Mouse (Mus musculus): ENCODE results near the gene Plxna2. TPM values are rescaled to one million over a fixed set of nuclear protein-coding genes. Genes with fewer than 3 reads are reported as not detected.

Plxna2 gene
- total and polyA plus RNA-seq, 2 experiments: 6.7 to 8.6 TPM

- Histone ChIP-seq H3K27ac (replicated peaks; ENCODE audit: insufficient read depth, low read depth, low read length) (no peak overlapping the region), H3K79me2 (ENCODE audit: control insufficient read depth, insufficient read depth, low read length) (no peaks in the 10 kb centered on the region), H3K4me1 (ENCODE audit: control insufficient read depth, insufficient read depth, low read length) (no peaks in the 10 kb centered on the region), H3K36me3 (ENCODE audit: control insufficient read depth, insufficient read depth, low read length) (peaks cover 29% of the 10 kb centered on the region), H3K27me3 (ENCODE audit: control insufficient read depth, insufficient read depth, low read length) (no peaks in the 10 kb centered on the region), H3K4me3 (ENCODE audit: insufficient read depth, low read depth, low read length) (no peak overlapping the region), H3K9ac (ENCODE audit: low read depth, low read length) (no peak overlapping the region)
- no peak for TF ChIP-seq CTCF (IDR thresholded peaks at IDR 0.05; ENCODE audit: low read depth, low read length)
- no peak for TF ChIP-seq POLR2A (IDR thresholded peaks at IDR 0.05; ENCODE audit: extremely low read depth, insufficient read depth, low read length)
- no peak for DNase-seq (ENCODE audit: extremely low read depth, low read depth, low spot score)
- 73% methylated on average over 5 of the region's 5 CpGs for WGBS
Observed at GRCm38 (mm10) chr1:194762896-194763295, 144.9 kb downstream of the Plxna2 start.

DNA sequence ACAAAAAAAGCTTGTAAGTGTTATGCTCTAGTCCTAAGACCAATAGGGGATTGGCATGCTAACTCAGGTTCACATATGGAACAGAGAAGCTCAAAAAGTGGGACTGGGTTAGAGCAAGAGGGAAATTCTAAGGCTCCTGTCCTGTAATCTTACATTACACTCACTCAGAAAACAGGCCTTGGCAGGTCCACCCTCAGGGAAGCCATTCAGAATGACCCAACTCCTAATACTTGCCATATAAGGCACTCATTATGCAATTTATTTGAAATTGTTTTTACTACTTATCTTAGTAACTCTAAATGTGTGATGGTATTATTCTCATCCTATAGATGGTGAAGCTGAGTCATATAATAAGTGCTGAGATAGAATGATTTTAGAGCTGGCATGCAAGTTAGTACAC is 146.9 kb downstream of the Plxna2 start:
- Histone ChIP-seq H3K4me3 (ENCODE audit: insufficient read depth, low read depth, low read length) (no peak overlapping the region), H3K27ac (replicated peaks; ENCODE audit: insufficient read depth, low read depth, low read length) (no peak overlapping the region), H3K27me3 (ENCODE audit: control insufficient read depth, insufficient read depth, low read length) (no peaks in the 10 kb centered on the region), H3K79me2 (ENCODE audit: control insufficient read depth, insufficient read depth, low read length) (no peaks in the 10 kb centered on the region), H3K36me3 (ENCODE audit: control insufficient read depth, insufficient read depth, low read length) (peaks cover 26% of the 10 kb centered on the region), H3K4me1 (ENCODE audit: control insufficient read depth, insufficient read depth, low read length) (no peaks in the 10 kb centered on the region), H3K9ac (ENCODE audit: low read depth, low read length) (no peak overlapping the region)
- no peak for DNase-seq (ENCODE audit: extremely low read depth, low read depth, low spot score)
- TF ChIP-seq CTCF (IDR thresholded peaks at IDR 0.05; ENCODE audit: low read depth, low read length) (no peak), POLR2A (IDR thresholded peaks at IDR 0.05; ENCODE audit: extremely low read depth, insufficient read depth, low read length) (no peak)

- 34% methylated on average over 1 of the region's 1 CpGs for WGBS
- Histone ChIP-seq H3K4me3 (ENCODE audit: insufficient read depth, low read depth, low read length) (no peak overlapping the region), H3K27me3 (ENCODE audit: control insufficient read depth, insufficient read depth, low read length) (no peaks in the 10 kb centered on the region), H3K9ac (ENCODE audit: low read depth, low read length) (no peak overlapping the region), H3K4me1 (ENCODE audit: control insufficient read depth, insufficient read depth, low read length) (no peaks in the 10 kb centered on the region), H3K27ac (replicated peaks; ENCODE audit: insufficient read depth, low read depth, low read length) (no peak overlapping the region), H3K36me3 (ENCODE audit: control insufficient read depth, insufficient read depth, low read length) (peaks cover 22% of the 10 kb centered on the region), H3K79me2 (ENCODE audit: control insufficient read depth, insufficient read depth, low read length) (no peaks in the 10 kb centered on the region)
- no peak for TF ChIP-seq POLR2A (IDR thresholded peaks at IDR 0.05; ENCODE audit: extremely low read depth, insufficient read depth, low read length)
- TF ChIP-seq CTCF (IDR thresholded peaks at IDR 0.05; ENCODE audit: low read depth, low read length): no peak
- peak; percentile 28 for DNase-seq (ENCODE audit: extremely low read depth, low read depth, low spot score)
Observed at GRCm38 (mm10) chr1:194768799-194769198, 150.8 kb downstream of the Plxna2 start.

GRCm38 (mm10) chr1:194772053-194772452 is 154.0 kb downstream of the Plxna2 start:
- peaks cover 8% of the 10 kb centered on the region for H3K36me3 ChIP-seq (ENCODE audit: control insufficient read depth, insufficient read depth, low read length)
- no peaks in the 10 kb centered on the region for H3K79me2 ChIP-seq (ENCODE audit: control insufficient read depth, insufficient read depth, low read length)
- DNase-seq (ENCODE audit: extremely low read depth, low read depth, low spot score): no peak
- no peaks in the 10 kb centered on the region for H3K27me3 ChIP-seq (ENCODE audit: control insufficient read depth, insufficient read depth, low read length)
- TF ChIP-seq CTCF (IDR thresholded peaks at IDR 0.05; ENCODE audit: low read depth, low read length) (no peak), POLR2A (IDR thresholded peaks at IDR 0.05; ENCODE audit: extremely low read depth, insufficient read depth, low read length) (no peak)
- H3K4me3 ChIP-seq (ENCODE audit: insufficient read depth, low read depth, low read length): no peak overlapping the region
- no peak overlapping the region for H3K9ac ChIP-seq (ENCODE audit: low read depth, low read length)
- H3K4me1 ChIP-seq (ENCODE audit: control insufficient read depth, insufficient read depth, low read length): no peaks in the 10 kb centered on the region
- WGBS: 84% methylated on average over 3 of the region's 3 CpGs
- no peak overlapping the region for H3K27ac ChIP-seq (replicated peaks; ENCODE audit: insufficient read depth, low read depth, low read length)

- Histone ChIP-seq H3K9ac (ENCODE audit: low read depth, low read length) (no peak overlapping the region), H3K4me3 (ENCODE audit: insufficient read depth, low read depth, low read length) (no peak overlapping the region), H3K36me3 (ENCODE audit: control insufficient read depth, insufficient read depth, low read length) (peaks cover 8% of the 10 kb centered on the region), H3K79me2 (ENCODE audit: control insufficient read depth, insufficient read depth, low read length) (no peaks in the 10 kb centered on the region), H3K27ac (replicated peaks; ENCODE audit: insufficient read depth, low read depth, low read length) (no peak overlapping the region), H3K27me3 (ENCODE audit: control insufficient read depth, insufficient read depth, low read length) (no peaks in the 10 kb centered on the region), H3K4me1 (ENCODE audit: control insufficient read depth, insufficient read depth, low read length) (no peaks in the 10 kb centered on the region)
- TF ChIP-seq CTCF (IDR thresholded peaks at IDR 0.05; ENCODE audit: low read depth, low read length) (no peak), POLR2A (IDR thresholded peaks at IDR 0.05; ENCODE audit: extremely low read depth, insufficient read depth, low read length) (no peak)
- WGBS: 56% methylated on average over 3 of the region's 3 CpGs
- DNase-seq (ENCODE audit: extremely low read depth, low read depth, low spot score): peak; percentile 6
Observed at GRCm38 (mm10) chr1:194773899-194774298, 155.9 kb downstream of the Plxna2 start.

DNA sequence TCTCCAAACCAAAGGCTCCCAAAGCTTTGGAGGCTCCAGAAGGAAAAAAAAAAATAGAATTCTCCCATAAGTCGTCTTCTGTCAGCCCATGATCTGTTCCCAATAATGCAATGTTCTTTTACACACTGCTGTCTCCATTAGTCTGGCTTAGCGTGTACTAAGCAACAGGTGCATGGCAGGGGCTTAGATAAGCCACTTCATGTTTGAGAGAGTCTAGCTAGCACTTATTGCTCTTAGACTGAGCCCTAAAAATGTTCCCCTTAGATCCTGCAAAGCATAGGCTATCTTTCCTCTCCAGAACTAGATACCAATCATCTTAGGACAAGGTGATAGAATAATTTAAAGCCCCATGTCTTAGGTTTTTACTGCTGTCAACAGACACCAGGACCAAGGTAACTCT is 156.3 kb downstream of the Plxna2 start:
- 91% methylated on average over 2 of the region's 2 CpGs for WGBS
- no peak for DNase-seq (ENCODE audit: extremely low read depth, low read depth, low spot score)

More for the DNA sequence above, 156.3 kb downstream of the Plxna2 start:
- no peak overlapping the region for H3K9ac ChIP-seq (ENCODE audit: low read depth, low read length)
- H3K36me3 ChIP-seq (ENCODE audit: control insufficient read depth, insufficient read depth, low read length): peaks cover 8% of the 10 kb centered on the region
- no peaks in the 10 kb centered on the region for H3K4me1 ChIP-seq (ENCODE audit: control insufficient read depth, insufficient read depth, low read length)
- no peak overlapping the region for H3K4me3 ChIP-seq (ENCODE audit: insufficient read depth, low read depth, low read length)
- H3K27ac ChIP-seq (replicated peaks; ENCODE audit: insufficient read depth, low read depth, low read length): no peak overlapping the region
- TF ChIP-seq POLR2A (IDR thresholded peaks at IDR 0.05; ENCODE audit: extremely low read depth, insufficient read depth, low read length) (no peak), CTCF (IDR thresholded peaks at IDR 0.05; ENCODE audit: low read depth, low read length) (no peak)
- no peaks in the 10 kb centered on the region for H3K79me2 ChIP-seq (ENCODE audit: control insufficient read depth, insufficient read depth, low read length)
- no peaks in the 10 kb centered on the region for H3K27me3 ChIP-seq (ENCODE audit: control insufficient read depth, insufficient read depth, low read length)
